Mouse (Mus musculus): ENCODE data around the gene Nfkbil1.

DNA sequence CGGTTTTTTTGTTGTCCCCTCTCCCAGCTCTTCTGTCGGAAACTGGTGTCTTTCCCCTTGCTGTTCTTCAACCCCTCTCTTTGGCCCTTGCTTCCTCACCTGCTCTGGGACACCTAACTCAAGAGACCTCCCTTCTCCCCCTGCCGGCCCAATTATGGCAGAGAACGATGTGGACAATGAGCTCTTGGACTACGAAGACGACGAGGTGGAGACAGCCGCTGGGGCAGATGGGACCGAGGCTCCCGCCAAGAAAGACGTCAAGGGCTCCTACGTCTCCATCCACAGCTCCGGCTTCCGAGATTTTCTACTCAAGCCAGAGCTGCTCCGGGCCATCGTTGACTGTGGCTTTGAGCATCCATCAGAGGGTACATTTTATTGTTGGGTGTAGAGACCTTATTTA lies 7.5 kb upstream of the Nfkbil1 start:
- TF ChIP-seq CTCF (IDR thresholded peaks at IDR 0.05; ENCODE audit: low read depth, low read length) (no peak), POLR2A (IDR thresholded peaks at IDR 0.05; ENCODE audit: borderline replicate concordance, low read depth, low read length) (no peak)

Data from bone marrow macrophage, adult 2 months (primary cell).